Mouse (Mus musculus): ENCODE data around the gene Bag6.
A peak's percentile ranks its signal among the peaks of the same experiment; 100 is the strongest.
"Not testable (repeated sequence)": the region's sequence is repeated elsewhere in the genome, so short reads cannot be mapped to it uniquely, and the experiment has no call there.

The Bag6 gene

DNA sequence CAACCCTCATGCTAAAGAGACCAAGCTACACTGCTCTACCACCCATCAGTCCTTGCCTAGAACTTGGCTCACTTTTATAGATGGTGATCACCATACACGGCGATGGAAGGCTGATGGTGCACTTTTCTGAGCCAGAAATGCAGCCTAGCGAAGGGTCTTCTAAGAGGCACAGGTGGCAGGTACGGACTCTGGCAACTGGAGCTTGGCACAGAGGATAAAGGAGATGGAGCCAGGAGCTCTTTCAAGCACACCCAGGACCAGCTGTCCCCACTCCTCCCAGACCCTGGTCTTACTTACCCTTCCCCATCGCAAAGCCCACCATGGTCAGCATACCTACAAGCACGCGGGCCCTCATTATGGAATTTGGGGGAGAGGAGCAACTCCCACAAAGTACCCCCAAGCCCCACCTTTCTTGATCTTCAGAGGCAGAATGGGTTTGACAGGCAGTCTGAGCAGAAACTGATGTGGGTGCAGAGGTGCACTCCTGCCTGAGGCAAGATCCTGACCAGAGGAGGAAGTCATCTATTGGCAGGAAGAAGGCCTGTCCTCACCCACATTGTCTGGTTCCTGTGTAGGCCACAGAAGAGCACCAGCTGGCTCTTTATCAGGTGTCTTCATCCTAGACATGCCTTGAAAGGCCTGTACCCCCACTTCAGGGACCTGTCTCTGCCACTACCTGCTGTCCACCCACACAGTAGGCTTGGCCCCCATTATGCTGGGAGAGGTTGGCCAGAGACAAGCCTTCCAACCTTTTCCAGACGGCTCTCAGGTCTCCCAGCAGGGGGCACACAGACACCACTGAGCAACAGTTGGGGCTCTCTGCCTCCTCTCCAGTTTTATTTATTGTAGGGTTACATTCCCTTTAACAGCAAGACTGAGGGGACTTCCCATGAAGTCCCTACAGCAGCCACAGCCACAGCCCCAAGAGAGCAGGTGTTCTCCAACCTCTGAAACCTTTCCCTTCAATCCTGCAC is 19.6 kb upstream of the Bag6 start, which contains the start of gene Ly6g5b:
Ly6g5b (minus strand) TSS at position 383 of the 974 bp plus-strand sequence.
- peak in 1 of 2 experiments; percentile 70 for DNase-seq

DNA sequence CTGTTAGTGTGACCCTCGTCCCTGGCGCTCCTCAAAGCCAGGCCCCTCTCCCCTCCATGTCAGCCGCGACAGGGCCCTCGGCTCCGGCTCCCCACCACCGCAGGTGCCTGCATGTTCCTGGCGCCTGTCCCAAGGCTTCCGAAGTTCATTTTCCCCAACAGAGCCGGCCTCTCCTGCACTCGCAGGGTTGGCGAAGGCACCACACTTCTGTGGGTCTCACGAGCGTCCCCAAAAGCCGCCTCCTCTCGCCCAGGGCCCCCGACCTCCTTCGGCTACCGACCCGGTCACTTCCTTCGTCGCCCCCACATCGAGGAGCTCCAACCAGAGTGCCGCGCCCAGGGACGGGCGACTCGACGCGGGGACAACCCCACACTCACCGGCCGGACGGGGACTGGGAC is 14.2 kb upstream of the Bag6 start:
- DNase-seq: peak; percentile 44 to 78

DNA sequence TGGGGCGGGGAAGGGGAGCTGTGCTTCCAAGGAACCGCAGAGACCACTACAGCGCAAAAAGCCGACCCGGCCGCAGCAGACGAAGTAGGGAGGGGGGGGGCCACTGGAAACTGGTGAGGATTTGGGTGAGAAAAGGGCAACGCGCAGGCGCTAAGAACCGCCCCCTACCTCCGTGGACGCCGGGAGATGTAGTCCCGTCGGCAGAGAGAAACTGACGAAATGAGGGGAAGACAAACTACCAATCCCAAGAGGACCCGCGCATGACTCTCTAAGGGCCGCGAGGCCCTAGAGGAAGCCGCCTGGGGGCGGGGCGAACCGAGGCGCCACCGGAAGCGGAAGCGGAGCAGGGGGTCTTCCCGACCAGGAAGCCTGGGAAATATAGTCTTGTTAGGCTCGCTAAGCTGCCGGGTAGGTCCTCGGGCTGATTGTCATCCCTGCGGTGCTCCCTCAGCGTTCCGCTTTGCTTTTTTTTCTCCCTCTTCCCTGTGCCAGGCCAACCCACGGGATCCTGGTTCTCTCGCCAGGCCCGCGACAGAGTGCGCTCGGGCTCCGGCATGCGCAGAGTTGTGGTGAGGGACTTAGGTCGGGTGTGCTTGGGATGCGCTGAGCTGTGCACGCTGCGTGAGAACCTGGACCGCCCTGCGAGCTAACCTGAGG is 13.7 kb upstream of the Bag6 start, which contains the start of gene Gpank1:
Gpank1 (plus strand) TSS at position 313 of the 657 bp plus-strand sequence.
- peak; percentile 98 to 99 for DNase-seq

DNA sequence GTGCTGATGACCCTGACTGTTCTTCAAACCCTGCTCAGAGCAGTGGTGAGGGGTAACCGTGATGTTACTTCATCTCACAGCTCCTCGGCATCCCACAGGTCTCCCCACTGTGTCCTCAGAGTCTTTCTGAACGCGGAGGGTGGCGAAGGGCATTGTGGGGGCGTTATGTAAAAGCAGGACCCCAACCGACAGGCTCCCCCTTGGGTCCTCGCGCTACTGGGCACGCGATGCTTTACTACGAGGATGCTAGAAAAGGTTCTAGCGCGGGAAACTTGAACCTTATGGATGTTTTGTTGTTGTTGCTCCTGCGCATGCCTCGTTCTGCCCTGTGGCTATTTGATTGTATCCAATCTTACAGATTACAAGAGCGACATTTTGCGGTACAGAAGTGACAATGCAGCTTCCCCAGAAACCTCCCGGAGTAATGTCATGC is 13.1 kb upstream of the Bag6 start, which contains the start of gene Csnk2b:
Csnk2b (minus strand) TSS at position 183 of the 433 bp plus-strand sequence.
- DNase-seq: peak; percentile 66

DNA sequence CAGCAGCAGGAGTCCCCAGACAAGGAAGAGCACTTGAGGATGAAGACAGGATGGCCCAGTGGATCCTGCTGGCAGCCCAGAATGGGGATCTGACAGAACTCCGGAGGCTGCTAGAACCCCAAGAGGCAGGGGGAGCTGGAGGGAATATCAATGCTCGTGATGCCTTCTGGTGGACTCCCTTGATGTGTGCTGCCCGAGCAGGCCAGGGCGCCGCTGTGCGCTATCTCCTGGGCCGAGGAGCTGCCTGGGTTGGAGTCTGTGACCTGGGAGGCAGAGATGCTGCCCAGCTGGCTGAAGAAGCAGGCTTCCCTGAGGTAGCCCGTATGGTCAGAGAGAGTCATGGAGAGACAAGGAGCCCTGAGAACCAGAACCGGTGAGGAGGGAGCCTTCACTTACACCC is 11.7 kb upstream of the Bag6 start:
- DNase-seq: not testable (repeated sequence)

DNA sequence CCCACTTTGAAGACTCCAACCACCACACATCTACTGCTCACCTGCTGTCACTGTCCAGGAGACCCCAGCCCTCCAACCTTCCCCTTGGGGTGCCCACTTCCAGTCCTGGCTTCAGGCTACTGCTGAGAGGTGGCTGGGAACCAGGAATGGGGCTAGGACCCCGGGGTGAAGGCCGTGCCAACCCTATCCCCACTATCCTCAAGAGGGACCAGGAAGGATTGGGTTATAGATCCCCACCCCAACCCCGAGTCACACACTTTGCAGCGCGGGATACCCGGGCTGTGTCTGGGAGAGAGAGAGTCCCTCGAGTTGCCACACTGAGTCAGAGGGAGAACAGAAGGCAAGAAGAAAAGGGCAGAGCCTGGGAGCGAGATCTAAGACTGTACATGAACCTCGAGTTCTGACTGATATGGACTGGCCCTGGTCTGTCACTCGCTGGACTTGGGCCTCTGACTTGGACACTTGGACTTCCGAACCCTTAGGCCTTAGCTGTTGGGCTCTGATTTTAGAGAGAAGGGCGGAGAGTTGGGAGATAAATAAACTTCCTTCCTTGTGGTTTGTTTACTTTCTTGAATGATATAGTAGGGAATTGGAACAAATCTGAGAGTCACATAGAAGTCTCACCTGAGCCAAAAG is 10.6 kb upstream of the Bag6 start:
- DNase-seq: peak; percentile 48 to 56

DNA sequence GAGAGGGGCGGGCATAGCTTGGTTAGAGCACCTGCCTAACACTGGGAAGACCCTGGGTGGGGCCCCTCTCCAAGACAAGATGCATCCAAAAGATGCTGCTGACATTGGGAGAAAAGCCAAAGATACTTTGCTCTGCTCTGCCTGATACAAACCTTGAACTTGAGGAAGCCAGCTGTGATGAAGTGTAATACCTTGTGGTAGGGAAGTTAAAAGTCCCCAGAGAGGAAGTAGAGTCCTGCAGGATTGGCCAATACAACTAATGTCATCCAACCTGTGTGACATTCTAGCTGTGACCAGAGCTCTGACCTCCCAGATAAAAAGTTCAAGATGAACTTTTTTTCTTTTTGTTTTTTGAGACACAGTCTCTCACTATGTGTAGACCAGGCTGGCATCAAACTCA is 9.9 kb upstream of the Bag6 start:
- no peak for DNase-seq

DNA sequence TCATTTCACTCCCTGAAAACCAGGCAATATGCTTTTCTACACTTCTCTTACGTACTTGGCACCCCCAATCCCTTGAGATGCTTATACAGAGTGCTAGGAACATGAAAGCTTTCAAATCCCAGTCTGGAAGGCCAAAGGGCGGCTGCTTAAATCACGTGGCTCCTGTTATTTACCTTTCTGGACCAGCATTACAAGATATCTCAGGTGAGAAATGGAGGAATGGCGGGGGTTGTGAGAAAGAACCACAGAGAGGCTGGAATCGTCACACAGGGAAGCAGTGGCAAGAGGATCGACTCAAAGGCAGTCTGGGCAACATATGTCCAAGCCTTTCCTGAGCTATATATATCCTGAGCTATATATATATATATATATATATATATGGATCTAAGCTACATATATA is 9.4 kb upstream of the Bag6 start:
- DNase-seq: peak in 1 of 2 experiments; percentile 17

DNA sequence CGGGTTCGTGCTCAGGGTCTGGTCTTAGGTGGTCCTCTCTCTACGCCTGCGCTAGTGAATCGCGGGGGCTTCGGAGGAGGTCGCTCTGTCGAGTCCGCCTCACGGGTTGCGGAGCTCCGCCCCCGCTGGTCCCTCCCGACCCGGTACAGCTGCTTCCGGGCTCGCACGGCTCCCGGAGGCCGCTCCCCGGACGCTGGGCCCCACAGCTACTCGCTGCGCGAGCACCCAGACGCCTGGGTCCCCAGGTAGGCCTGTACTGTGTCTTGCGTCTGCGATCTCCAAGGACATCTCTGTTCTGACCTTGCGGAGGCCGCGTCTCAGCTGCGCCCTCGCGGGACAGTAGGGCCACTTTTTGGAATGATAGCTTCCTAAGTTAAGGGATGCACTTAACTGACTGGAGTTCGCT is 8.8 kb upstream of the Bag6 start, which contains the start of gene D17H6S53E:
D17H6S53E (plus strand) TSS at position 168 of the 406 bp plus-strand sequence.
- DNase-seq: peak; percentile 74 to 88

DNA sequence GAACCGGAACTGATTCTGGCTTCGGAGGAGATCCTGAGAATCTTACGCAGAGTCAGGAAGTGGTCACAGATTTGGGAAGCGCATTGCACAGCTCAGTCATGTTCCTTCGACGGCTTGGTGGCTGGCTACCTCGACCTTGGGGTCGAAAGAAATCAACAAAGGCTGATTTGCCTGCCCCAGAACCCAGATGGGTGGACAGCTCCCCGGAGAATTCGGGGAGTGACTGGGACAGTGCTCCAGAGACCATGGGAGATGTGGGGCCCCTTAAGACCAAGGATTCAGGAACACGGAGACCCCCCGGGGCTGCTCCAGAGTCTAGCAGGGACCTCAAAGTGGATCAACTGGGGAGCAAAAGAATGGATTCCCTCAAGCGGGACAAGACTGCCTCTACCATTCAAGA is 8.0 kb upstream of the Bag6 start:
- no peak for DNase-seq

DNA sequence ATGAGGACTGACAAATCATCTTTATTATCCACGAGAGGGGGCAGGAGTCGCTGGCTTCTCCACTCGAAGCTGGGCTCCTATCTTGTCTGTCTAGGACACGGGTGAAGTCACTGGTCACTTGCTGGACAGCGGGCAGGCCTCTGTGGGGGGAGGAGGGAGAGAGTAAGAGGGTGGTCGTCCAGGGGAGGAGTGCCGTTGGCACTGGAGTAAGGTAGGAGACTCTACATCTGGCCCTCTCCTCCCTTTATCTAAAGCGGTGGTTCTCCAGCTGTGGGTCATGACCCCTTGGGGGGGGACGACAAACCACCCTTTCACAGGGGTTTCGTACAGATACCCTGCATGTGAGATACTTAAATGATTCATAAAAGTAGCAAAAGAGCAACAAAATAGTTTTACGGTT is 6.0 kb upstream of the Bag6 start:
- no peak for DNase-seq

DNA sequence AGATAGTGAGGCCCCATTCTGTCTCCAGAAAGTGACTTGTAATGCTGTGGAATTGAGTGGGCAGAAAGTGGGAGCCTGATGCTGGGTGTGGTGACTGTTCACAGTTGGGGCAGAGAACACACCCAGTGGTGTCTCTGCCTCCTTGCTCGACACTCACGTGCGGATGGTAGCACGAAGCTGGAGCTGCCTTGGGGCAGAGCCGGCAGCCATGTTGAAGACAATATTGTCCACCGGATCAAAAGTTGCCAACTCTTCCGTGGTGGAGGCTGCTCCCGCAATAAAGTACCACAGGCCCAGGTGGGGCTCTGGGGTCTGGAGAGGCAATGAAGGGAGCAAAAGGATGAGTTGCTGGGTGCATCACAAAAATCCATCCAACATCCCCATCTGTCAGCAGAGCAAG is 3.9 kb upstream of the Bag6 start:
- DNase-seq: no peak

DNA sequence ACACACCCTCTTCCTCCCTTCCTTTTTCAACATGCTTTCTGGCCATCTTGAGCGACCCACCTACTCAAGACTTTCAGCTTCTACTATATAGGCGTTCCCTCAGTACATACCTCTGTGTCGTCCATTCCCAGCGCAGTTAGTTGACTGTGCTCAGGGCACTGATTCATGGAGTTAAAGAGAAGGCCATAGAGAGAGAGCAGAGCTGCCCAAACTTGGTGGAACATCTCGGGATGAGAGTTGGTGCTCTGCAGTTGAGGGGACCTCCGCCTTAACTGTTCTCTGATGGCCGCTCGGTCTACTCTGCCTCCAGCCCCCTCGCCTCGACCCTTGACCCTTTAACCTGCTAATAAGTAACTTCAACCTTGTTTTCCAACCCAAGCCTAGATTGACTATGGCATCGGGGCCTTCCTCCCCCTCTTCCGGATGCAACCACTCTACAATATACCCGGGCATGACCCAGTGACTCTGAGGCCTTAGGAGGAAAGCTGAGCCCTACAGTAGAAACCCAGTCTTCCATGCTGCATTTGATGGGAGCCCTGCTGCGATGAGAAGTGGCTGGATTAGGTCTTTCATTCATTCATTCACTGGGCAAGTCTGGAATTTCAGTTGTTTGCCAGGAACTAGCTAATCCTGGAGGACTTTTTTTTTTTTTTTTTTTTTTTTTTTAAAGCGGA is 3.3 kb upstream of the Bag6 start, which contains the start of gene Apom:
Apom (minus strand) TSS at position 551 of the 674 bp plus-strand sequence.
- peak; percentile 41 to 52 for DNase-seq

DNA sequence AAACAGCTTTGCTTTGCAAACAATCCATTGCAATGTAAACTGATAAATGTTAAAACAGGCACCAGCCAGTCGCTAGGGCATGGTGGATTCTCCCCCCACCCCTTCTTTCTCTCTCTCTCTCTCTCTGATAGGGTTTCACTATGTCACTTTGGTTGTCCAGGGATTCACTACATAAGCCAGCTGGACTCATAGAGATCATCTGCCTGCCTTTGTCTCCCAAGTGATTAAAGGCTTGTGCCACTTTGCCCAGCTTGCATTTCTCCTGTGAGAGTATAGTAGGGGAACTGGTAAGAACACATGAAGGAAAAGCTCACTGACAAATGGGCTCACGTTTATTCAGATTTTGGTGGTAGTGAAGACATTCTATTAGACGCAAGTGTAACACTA is 2.8 kb upstream of the Bag6 start:
- DNase-seq: no peak

DNA sequence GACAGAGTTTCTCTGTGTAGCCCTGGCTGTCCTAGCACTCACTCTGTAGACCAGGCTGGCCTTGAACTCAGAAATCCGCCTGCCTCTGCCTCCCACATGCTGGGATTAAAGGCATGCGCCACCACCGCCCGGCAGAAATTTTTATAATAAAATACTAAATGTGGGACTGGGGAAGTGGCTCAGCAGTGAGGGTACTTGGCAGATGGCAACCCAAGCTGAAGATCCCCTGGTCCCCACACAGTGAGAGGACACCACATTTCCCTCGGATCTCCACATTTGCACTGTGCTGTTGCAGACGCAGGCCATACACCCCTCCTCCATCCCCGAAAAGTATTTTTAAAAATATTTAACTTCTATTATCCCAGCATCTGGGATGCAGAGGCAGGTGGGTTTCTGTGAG is 1.5 kb upstream of the Bag6 start:
- DNase-seq: no peak

DNA sequence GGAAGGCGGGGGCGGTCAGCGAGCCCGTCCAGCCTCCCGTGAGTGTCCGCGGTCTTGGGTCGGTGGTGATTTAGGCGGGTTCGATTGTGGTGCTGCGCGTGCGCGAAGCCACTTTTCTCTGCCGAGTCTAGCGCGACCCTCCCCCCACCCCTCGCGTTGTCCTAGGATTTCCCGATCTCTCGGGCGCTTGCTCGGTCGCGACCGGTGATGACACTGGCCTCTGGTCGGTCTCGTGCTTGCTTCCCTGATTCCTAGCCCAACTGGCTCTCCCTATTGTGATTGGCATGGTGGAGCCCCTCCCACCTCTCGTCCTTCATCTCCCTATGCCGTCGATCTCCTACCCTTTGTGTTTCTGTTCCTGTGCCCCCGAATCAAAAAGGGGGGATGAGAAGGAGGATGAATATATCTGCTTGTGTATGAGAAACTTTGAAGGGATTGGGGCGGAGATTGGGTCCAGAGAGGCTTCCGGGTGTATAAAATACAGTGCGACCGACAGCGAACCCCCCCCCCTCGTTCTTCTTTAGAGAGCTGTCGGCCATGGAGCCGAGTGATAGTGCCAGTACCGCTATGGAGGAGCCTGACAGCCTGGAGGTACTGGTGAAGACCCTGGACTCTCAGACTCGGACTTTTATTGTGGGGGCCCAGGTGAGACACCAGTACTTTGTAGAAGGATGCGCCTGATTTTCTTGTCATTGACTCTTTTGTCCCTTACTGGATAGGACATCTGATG is 778 bp downstream of the Bag6 start:
- peak in 1 of 2 experiments; percentile 57 for DNase-seq

DNA sequence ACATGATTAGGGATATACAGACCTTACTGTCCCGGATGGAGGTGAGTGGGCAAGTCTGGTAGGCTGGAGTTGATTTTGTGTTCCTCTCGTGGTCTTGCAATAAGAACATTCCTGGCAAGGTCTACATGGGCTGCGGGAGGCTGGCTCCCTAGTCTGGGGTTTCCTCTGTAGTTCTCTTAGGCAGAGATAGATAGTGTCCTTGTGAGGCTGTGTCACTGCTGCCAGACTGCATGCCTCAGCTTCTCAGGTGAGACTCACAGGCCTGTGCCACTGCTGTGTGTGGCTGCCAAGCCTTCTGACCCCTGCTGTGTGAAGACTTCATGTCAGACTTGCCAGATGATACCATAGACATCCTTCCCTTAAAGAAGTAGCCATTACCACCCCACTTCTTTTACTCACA is 4.3 kb downstream of the Bag6 start:
- no peak for DNase-seq

DNA sequence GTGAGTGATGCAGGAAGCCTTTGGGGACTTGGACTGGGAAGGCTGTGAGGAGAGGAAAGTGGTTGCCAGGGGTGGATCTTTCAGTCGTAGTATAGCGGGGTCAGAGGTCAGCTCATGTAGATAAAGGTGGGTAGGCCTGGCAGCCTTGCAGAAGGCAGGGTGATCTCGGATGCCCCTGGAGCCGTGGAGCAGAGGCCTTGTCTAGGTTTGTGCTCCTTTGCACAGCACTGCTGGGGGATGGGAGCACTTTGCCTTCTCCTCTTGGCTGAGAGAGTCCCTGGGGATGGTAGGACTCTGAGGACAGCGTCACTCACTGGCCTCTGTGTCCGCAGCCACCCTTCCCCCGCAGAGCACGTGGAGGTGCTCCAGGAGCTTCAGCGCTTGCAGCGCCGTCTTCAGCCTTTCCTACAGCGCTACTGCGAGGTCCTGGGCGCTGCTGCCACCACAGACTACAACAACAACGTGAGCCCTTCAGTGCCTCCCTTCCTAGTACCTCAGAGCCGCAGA is 5.6 kb downstream of the Bag6 start:
- no peak for DNase-seq

DNA sequence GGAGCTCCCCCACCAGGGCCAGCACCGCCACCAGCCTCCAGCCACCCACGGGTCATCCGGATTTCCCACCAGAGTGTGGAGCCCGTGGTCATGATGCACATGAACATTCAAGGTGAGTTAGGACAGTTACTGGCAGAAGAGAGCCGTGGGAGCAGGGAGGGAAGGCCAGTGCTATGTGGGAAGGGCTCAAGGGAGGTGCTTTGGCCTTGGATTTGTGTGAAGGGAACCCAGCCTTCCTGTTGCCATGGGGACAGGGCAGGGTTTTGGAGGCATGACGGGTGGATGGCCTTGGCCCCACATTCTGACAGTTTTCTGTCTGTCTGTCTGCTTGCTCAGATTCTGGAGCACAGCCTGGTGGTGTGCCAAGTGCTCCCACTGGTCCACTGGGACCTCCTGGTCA is 7.0 kb downstream of the Bag6 start:
- no peak for DNase-seq

DNA sequence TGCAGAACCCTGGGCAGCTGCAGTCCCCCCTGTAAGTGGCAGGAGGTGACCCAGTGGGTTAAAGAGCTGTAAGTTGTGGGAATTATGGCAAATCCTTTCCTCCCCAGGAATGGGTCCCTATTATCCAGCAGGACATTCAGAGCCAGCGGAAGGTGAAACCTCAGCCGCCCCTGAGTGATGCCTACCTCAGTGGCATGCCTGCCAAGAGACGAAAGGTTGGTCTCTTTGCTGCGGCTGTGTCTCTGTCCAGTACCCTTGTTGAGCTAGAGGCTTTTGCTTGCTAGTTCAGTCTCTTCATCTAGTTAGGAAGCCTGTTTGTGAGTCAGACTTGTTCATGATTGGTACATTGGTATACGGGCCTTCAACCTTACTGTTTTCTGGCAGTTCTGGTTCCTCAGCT is 11.2 kb downstream of the Bag6 start:
- no peak for DNase-seq

DNA sequence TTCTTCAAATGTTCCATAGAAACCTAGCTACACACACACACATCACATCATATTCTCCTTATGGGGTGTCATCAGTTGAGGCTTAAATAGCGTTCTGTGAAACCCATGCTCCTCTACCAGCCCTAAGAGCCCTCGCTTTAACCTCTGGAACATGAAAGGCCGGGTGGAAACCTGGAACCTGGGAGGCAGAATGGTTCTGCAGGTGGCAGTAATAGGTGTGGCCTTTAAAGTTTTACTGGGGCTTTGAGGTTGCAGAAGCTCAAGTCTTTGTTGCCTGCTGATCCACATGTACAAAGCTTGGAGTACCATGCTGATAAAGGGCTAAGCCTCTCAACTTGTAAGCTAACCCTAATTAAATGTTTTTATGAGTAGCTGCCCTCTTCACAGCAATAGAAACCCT is 12.4 kb downstream of the Bag6 start:
- no peak for DNase-seq

Data from kidney, postnatal 36 days (tissue).